Mouse (Mus musculus): ENCODE data around the gene Thsd7b. TPM values are rescaled to one million over a fixed set of nuclear protein-coding genes. Genes with fewer than 3 reads are reported as not detected.

The Thsd7b gene
- 0.58 and 1.1 TPM in 2 replicates for polyA plus RNA-seq (2015; fragmentation: Nextera tagmentation; extraction: Ambion mirVana)

DNA sequence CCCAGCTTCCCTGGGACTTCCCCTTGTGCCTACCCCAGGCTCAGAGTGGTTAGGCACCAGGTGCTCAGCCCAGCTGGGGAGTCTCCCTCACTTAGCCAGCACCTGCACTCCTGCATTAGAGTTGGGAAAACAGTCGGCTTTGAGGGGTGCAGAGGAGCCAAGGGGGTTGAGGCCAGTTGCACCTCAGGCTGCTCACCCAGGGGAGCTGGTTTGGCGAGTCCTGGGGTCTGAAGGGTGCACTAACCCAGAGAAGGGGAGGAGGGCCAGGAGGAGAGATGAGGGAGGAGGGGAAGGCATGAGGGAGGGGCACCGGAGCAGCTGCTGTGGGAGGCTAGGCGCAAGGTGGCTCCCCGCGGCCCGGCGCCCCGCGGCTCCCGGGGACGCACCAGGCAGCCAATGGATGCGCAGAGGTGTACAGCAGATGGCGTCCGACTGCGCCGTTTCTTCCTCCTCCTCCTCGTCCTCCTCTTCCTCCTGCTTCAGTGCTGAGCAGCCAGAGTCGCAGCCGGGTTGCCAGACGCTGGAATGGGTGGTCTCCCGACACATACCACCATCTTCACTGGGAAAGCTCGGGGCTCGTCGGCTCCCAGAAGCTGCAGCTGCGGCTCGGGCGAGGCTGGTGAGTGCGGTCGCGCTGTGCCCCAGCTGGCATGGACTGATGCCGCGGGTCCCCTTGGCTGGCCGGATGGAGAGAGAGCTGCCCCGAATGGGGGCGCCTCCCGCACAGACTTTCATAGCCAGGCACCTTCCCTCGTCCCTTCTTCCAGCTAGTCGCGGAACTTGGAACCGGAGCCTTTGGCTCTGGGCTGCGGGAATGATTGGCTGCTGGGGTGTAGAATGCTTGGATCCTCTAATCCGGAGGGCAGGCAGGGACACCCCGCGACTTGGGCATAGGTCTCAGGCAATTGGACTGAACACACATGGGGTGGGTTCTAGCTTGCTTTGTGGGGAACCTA is at the start of gene Thsd7b:
Thsd7b (plus strand) TSS at position 321 of the 956 bp plus-strand sequence.
- H3K9ac ChIP-seq: no peak within 1 kb of the TSS
- H3K36me3 ChIP-seq: no peaks in the 10 kb centered on the region
- H3K4me1 ChIP-seq (replicated peaks): peaks cover 6% of the 10 kb centered on the region; the same call in 1 of the 2 replicates
- H3K27ac ChIP-seq: no peak within 1 kb of the TSS
- peak within 1 kb of the TSS; percentile 79 for H3K4me2 ChIP-seq (replicated peaks)
- under 1% methylated on average over 45 of the region's 45 CpGs for WGBS
- H3K27me3 ChIP-seq (replicated peaks): peaks cover 28% of the 10 kb centered on the region
- 0 out of 2 replicates have a peak, but pooled peaks have one; percentile 10 for ATAC-seq
- peak within 1 kb of the TSS; percentile 35 for H3K4me3 ChIP-seq (replicated peaks)
- H3K9me3 ChIP-seq: no peaks in the 10 kb centered on the region

DNA sequence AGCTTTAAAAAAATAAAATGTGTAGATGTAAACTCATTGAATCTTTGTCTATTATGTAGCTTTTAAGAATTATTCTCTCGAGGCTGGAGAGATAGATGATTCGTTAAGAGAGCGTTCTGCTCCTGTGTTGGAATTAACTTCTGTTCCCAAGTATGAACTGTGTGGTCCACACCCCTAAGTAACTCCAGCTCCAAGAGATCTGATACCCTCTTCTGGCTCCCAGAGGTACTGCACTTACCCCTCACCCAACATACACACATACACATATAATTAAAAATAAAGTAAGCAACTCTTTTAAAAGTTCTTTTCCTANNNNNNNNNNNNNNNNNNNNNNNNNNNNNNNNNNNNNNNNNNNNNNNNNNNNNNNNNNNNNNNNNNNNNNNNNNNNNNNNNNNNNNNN is 28.8 kb upstream of the Thsd7b start:
- H3K4me2 ChIP-seq (replicated peaks): no peak overlapping the region

DNA sequence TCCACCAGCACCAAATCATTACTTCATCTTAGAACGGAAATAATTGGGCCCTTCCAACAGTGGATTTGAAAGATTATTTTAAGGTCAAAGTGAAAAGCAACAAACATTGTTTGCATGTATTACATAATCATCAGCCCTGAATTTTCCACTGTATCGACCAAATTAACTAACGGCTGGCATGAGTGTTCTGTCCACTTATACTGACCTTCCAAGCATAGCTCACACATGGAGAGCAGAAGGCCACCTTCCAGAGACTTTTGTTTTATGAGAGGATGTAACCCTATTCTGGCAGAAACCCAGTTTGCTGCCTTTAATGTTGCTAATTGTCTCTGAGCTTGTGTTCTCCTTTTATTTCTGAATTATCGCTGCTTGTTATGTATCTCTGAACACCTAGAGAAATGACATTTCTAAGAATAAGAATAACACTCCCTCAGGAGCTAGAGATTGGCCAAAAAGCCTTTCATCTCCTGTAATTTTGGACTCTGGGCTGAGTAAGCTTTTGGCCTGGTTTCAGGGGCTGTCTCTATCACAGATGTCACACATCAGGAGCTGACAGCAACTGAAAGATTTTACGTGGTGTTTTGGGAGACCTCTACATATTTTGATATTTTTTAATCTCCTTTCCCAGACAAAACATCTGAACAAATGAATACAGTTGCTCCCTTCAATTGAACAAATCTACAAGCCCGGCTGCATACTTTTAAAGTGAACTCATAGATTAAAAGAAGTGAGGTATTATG is 22.2 kb upstream of the Thsd7b start:
- Histone ChIP-seq H3K36me3 (no peaks in the 10 kb centered on the region), H3K27ac (no peak overlapping the region), H3K27me3 (replicated peaks) (no peaks in the 10 kb centered on the region), H3K9me3 (no peaks in the 10 kb centered on the region), H3K4me1 (replicated peaks) (no peaks in the 10 kb centered on the region), H3K4me3 (replicated peaks) (no peak overlapping the region), H3K4me2 (replicated peaks) (no peak overlapping the region), H3K9ac (no peak overlapping the region)
- no peak for ATAC-seq
- WGBS: 69% methylated on average over 6 of the region's 6 CpGs

More for the DNA sequence above, 28.8 kb upstream of the Thsd7b start:
- WGBS: 62% methylated on average over 3 of the region's 3 CpGs
- Histone ChIP-seq H3K27ac (no peak overlapping the region), H3K4me1 (replicated peaks) (no peaks in the 10 kb centered on the region), H3K9ac (no peak overlapping the region), H3K27me3 (replicated peaks) (no peaks in the 10 kb centered on the region), H3K4me3 (replicated peaks) (no peak overlapping the region), H3K9me3 (no peaks in the 10 kb centered on the region), H3K36me3 (no peaks in the 10 kb centered on the region)
- no peak for ATAC-seq

DNA sequence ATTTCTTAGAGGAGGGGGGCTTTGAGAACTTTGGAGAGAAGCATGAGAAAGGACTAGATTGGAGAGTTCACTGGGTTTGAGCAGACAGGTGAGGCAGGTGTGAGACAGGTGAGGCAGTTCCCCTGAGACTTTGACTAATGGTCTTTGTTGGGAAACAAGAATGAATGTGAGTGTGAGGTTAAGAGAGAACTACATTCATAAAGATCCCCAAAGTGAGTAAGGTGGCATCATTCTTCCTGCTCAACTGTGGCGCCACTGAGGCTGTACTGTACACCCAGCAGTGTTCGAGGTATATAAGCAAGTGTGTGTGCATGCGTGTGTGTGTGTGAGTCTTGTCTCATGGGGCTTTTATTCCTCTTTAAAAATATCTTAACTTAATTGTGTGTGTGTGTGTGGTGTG is 6.4 kb upstream of the Thsd7b start:
- Histone ChIP-seq H3K4me3 (replicated peaks) (no peak overlapping the region), H3K9ac (no peak overlapping the region), H3K4me2 (replicated peaks) (no peak overlapping the region), H3K27me3 (replicated peaks) (no peaks in the 10 kb centered on the region), H3K36me3 (no peaks in the 10 kb centered on the region), H3K9me3 (no peaks in the 10 kb centered on the region), H3K27ac (no peak overlapping the region), H3K4me1 (replicated peaks) (no peaks in the 10 kb centered on the region)
- ATAC-seq: no peak
- 89% methylated on average over 3 of the region's 3 CpGs for WGBS

DNA sequence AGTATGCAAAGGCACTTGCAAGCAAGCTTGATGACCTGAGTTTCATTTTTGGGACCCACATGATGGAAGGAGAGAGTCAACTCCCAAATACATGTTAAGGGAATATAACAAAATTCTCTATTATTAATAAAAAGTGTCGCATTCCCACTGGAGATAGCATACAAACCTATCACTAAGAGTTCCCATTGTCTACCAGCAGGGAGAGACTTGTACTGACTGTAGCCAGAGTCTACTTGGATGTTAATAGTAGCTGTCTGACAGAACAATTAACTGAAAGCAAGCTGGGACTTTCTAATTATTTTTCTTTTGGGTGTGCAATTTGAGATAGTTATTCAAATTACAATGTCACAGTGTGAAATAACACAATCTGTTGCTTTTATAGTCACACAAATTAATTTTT is 31.1 kb downstream of the Thsd7b start:
- Histone ChIP-seq H3K9me3 (no peaks in the 10 kb centered on the region), H3K27ac (no peak overlapping the region), H3K36me3 (no peaks in the 10 kb centered on the region), H3K9ac (no peak overlapping the region), H3K4me2 (replicated peaks) (no peak overlapping the region), H3K4me1 (replicated peaks) (no peaks in the 10 kb centered on the region), H3K27me3 (replicated peaks) (no peaks in the 10 kb centered on the region), H3K4me3 (replicated peaks) (no peak overlapping the region)
- no peak for ATAC-seq
- WGBS: 92% methylated on average over 1 of the region's 1 CpGs

DNA sequence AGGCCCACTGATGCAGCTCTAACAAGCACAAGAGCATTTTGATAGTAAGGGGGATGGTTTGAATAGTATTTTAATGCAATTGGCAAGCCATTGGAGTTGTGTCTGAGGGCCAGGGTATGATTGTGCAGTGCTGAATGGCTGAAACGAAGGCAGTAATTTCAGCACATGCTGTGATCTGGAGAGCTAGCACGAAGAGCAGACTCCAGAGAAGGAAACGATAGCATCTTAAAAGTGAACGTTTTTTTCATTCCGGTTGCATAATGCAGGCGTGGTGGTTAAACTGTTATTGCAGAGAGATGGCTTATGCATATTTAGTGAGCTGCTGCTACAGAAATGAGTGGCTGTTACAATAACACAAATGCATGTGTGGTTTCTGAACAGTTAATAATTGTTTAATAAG is 51.3 kb downstream of the Thsd7b start:
- no peak overlapping the region for H3K4me2 ChIP-seq (replicated peaks)
- H3K27me3 ChIP-seq (replicated peaks): no peaks in the 10 kb centered on the region
- H3K4me3 ChIP-seq (replicated peaks): no peak overlapping the region
- no peaks in the 10 kb centered on the region for H3K9me3 ChIP-seq
- ATAC-seq: no peak
- H3K27ac ChIP-seq: no peak overlapping the region
- H3K4me1 ChIP-seq (replicated peaks): no peaks in the 10 kb centered on the region
- H3K9ac ChIP-seq: no peak overlapping the region
- WGBS: 79% methylated on average over 6 of the region's 6 CpGs
- H3K36me3 ChIP-seq: no peaks in the 10 kb centered on the region

DNA sequence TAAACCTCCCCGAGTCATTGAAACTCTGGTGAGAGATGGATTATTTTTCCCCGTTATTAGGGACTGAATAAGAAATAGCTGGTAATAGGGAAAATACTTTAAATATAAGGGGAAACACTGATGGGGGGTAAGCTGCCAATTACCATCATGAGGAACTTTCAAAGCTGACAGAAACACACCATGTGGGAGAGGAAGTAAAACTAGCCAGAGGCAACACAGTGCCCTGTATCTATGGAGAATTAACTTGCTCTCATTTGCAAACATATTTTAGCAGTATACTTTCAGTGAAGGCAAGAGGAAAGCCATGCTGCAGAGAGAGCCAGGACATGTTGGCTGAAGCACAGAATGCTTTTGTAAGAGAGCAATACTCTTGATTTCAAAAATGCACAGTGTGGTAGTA is 51.7 kb downstream of the Thsd7b start:
- Histone ChIP-seq H3K27ac (no peak overlapping the region), H3K36me3 (no peaks in the 10 kb centered on the region), H3K9ac (no peak overlapping the region), H3K9me3 (no peaks in the 10 kb centered on the region), H3K27me3 (replicated peaks) (no peaks in the 10 kb centered on the region), H3K4me1 (replicated peaks) (no peaks in the 10 kb centered on the region), H3K4me3 (replicated peaks) (no peak overlapping the region), H3K4me2 (replicated peaks) (no peak overlapping the region)
- WGBS: 74% methylated on average over 2 of the region's 2 CpGs
- ATAC-seq: no peak

DNA sequence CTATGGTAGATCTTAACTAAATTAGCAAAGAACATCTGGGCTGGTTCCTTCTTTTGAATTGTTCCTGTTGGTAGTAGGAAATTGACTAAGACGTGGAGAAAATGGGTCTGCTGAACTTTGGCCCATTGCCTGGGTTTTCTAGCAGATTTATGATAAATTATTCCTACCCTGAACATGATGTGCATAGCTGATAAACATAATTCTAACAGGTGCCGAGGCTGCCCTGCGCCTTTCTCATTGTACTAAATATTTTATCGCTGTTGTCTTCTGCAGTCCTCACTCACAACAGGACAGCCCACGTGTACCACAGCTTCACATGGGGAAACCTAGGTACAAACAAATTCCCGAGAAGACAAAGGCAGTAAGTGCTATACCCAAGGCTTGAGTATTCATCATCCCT is 83.5 kb downstream of the Thsd7b start:
- WGBS: 68% methylated on average over 6 of the region's 6 CpGs

DNA sequence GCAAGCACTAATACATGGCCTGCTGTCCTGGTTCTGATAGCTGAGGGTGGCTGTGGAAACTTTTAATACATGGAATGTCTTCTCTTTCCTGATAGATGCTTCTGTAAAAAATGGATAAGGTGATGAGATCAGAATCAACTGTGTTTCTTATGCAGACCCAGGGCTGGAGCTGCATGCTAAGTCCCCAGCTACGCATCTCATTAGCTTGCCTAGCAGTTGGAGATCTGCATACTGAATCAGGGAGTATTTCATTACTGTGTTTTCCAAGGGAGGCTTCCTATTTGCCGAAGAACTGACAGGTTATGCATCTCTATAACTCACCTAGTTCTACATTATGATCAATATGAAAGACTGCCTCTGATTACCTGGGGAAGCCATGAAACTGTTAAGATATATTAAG is 84.3 kb downstream of the Thsd7b start:
- no peak overlapping the region for H3K27ac ChIP-seq
- H3K9me3 ChIP-seq: no peaks in the 10 kb centered on the region
- 82% methylated on average over 2 of the region's 2 CpGs for WGBS
- H3K4me2 ChIP-seq (replicated peaks): no peak overlapping the region
- H3K36me3 ChIP-seq: no peaks in the 10 kb centered on the region
- no peak for ATAC-seq
- no peak overlapping the region for H3K4me3 ChIP-seq (replicated peaks)
- no peak overlapping the region for H3K9ac ChIP-seq
- no peaks in the 10 kb centered on the region for H3K4me1 ChIP-seq (replicated peaks)
- no peaks in the 10 kb centered on the region for H3K27me3 ChIP-seq (replicated peaks)

More for the DNA sequence above, 83.5 kb downstream of the Thsd7b start:
- no peak for ATAC-seq
- no peaks in the 10 kb centered on the region for H3K9me3 ChIP-seq
- H3K9ac ChIP-seq: no peak overlapping the region
- H3K27me3 ChIP-seq (replicated peaks): no peaks in the 10 kb centered on the region
- no peaks in the 10 kb centered on the region for H3K4me1 ChIP-seq (replicated peaks)
- no peak overlapping the region for H3K27ac ChIP-seq
- no peak overlapping the region for H3K4me3 ChIP-seq (replicated peaks)
- H3K4me2 ChIP-seq (replicated peaks): no peak overlapping the region
- H3K36me3 ChIP-seq: no peaks in the 10 kb centered on the region

DNA sequence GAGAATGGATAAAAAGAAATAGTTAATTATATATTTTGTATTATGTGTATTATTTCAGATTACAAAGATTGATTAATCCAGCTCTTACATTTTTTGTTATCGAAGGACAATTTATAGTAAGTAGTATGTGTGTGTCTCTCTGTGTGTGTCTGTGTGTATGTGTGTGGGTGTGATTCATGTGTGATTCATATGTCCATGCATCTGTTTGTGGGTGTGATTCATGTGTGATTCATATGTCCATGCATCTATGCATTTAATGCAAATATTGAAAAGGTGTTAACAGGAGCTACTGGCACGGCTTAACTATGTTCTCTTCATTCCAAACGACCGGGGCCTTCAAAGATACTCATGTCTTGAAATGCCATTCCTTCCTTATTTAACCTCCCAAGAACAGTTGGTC is 90.3 kb downstream of the Thsd7b start:
- H3K4me2 ChIP-seq (replicated peaks): no peak overlapping the region
- H3K9me3 ChIP-seq: no peaks in the 10 kb centered on the region
- H3K36me3 ChIP-seq: no peaks in the 10 kb centered on the region
- no peaks in the 10 kb centered on the region for H3K27me3 ChIP-seq (replicated peaks)
- no peak overlapping the region for H3K9ac ChIP-seq
- H3K27ac ChIP-seq: no peak overlapping the region
- ATAC-seq: no peak
- H3K4me3 ChIP-seq (replicated peaks): no peak overlapping the region
- 86% methylated on average over 4 of the region's 4 CpGs for WGBS
- H3K4me1 ChIP-seq (replicated peaks): no peaks in the 10 kb centered on the region

DNA sequence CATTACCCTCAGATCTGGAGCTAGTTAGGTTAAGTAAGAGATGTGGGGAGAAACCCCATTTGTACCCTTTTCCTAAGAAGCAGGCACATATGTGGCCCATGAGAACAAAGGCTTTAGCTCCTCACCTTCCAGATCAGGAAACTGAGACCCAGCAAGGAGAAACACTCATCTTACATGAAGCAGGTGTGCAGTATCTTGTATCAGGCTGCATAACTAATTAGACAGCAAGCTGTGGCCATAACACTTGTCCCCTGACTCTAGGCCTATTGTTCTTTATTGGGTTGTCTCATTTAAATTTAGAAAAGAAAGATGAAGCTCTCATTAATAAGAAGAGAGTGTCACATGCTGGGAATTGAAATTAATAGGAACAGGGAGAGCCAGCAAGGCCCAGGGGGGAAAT is 91.7 kb downstream of the Thsd7b start:
- no peaks in the 10 kb centered on the region for H3K36me3 ChIP-seq
- H3K4me1 ChIP-seq (replicated peaks): no peaks in the 10 kb centered on the region
- no peak overlapping the region for H3K9ac ChIP-seq
- no peak overlapping the region for H3K4me3 ChIP-seq (replicated peaks)
- H3K9me3 ChIP-seq: no peaks in the 10 kb centered on the region
- H3K4me2 ChIP-seq (replicated peaks): no peak overlapping the region
- H3K27me3 ChIP-seq (replicated peaks): no peaks in the 10 kb centered on the region
- ATAC-seq: no peak
- H3K27ac ChIP-seq: no peak overlapping the region

DNA sequence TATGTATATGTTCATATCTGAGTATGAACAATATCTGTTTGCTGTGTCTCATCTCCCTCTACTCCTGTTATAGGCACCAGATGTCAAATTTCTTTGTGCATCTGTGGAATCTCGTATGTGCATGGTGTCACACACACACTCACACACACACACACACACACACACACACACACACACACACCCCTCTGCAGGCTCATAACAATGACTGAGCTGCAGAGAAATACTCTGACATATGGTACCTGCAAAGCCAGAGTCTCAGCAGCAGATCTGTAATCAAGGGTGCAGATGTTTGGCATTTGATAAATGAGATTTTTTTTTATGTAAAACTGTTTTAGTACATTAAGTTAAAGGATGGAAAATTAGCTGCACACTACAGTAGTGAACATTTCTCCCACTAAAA is 92.5 kb downstream of the Thsd7b start:
- no peak for ATAC-seq
- Histone ChIP-seq H3K9ac (no peak overlapping the region), H3K27ac (no peak overlapping the region), H3K4me3 (replicated peaks) (no peak overlapping the region), H3K4me2 (replicated peaks) (no peak overlapping the region), H3K27me3 (replicated peaks) (no peaks in the 10 kb centered on the region), H3K9me3 (no peaks in the 10 kb centered on the region), H3K36me3 (no peaks in the 10 kb centered on the region), H3K4me1 (replicated peaks) (no peaks in the 10 kb centered on the region)
- WGBS: 77% methylated on average over 1 of the region's 1 CpGs
